Mouse (Mus musculus) right cerebral cortex, adult 2 months (tissue): ENCODE measurements at regions not wholly inside any gene's neighbourhood (a gene's known extent, or its start where the extent isn't known, plus 50 kb on each side); places are given as distances from the start of the nearest gene placed in this dataset.

Experiments
- DNase-seq, 2 experiments: peaks; one replicate each; pipeline ENCODE4 v3.0.0; 2021 to 2022; ENCODE audit warnings: low spot score in 2 of 2

DNA sequence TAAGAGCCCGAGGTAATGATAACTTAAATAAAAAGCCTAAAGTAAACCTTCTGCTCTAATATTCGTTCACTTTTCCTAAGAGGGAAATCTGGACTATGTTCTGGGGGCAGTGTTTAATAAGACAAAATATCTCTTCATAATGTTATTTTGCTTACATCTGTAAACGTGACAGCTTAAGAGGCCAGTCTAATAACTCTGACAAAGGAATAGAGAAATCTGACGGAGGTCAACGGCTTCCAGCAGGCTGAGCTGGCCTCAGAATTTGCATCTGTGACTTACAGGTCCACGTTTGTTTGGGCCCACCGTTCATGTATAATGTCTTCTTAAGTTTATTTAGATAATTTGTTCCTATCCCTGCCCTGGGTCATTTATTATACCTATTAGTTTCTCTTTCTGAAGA is 99.6 kb upstream of the Fam241a start:
- DNase-seq = no peak

DNA sequence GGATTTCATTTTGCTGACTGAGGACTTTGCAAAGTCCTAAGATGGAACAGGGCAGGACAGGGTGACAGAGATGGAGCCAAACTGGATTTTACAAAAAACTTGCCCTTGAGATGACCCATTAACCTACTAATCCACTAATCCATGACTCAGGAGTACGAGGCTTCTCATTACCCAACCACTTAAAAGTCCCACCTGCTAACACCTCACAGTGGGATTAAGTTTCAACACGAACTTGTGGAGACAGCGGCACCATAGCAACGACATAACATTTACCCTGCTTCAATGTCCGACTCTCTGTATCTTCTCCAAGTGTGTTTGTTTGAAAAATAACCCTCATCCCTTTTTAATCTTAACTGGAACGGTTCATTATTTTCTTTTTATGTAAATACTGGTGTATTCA is 91.5 kb upstream of the Fam241a start:
- no peak for DNase-seq

DNA sequence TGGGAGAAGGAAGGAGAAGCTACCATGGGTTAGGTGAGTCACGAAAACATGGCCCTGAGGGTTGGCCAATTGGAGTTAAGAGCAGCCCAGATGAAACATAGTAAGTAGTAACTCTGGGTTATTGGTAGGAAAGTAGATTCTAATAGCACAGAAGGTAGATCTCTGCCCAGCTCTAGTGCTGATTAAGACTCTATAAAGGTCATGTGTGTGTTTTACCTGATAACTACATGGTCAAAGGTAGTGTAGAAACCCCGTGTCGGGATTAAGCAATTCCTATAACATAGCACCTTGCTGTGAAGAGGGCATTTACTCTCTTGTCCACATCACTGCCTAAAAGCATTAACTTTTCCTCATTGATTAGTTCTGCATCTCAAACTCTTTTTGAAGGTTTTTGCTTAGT is 89.0 kb upstream of the Fam241a start:
- no peak for DNase-seq

DNA sequence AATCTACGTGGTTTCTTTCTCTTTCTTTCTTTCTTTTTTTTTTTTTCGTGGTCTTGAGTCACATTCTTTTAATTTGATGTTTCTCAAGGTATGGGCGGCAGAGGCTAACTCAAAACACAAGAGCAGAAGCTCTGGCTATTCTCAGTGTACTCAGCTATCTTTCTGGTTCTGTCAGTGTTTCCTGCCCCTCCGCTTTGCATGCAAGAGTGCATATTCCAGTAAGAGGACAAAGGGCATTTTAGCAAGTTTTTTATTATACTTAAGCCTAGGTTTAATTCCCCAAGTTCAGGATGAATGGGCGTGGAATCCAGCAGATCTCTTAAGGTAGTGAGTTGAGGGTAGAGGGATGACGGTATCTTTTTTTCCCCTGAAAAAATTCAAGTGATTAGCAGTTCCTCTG is 81.1 kb upstream of the Fam241a start:
- no peak for DNase-seq

DNA sequence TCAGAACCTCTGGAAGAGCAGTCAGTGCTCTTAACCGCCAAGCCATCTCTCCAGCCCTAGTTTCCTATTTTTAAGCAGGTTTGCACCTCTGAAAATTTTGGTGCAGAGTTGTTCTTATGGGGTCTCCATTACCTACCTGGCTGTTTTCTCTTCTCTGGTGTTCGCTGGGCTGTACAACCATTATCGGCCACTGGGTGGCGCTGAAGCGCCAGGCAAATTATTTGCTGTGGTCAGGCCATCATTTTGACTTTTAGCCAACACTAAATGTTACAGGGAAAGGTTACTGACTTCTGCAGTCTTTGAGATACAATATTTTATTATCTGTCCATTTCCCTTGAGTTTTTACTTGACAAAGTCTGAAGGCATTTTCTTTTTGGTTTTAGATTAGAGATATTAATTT is 74.8 kb upstream of the Fam241a start:
- DNase-seq = peak; percentile 70 to 73

DNA sequence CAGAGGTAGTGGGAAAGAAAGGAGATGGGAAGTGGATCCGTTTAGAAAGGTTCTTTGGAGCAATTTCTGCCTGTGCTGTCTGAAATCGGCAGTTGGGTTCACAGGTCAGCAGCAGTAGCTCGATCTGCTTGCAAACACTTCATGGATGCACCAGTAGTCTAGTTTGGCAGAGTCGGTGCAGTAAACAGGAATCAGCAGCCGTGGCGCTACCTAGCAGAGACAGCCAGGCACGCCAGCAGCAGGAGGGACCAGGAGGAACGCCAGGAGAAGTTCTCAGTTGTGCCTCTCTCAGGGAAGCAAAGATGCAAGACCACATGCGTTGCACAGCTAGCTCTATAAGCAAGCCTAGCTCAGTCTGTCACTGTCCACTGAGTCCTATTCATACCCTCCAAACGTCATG is 71.0 kb upstream of the Fam241a start:
- DNase-seq = no peak

DNA sequence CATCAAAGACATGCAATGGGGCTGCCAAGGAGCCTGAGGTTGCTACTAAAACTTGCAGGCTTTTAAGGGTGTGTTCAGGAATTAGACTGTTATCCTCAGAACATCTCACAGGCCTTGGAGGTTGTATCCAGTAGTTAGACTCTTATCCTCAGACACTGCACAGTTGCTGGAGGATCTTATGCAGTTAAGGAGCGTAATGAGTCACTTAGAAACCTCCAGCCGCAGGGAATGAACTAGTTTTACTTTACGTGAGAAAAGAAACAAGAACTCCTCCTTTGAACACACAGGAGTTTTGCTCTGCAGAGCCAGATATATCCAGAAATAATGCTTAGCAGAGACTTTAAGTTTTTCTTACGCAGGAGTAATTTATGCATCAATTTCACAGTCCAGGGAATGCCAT is 70.1 kb upstream of the Fam241a start:
- no peak for DNase-seq

DNA sequence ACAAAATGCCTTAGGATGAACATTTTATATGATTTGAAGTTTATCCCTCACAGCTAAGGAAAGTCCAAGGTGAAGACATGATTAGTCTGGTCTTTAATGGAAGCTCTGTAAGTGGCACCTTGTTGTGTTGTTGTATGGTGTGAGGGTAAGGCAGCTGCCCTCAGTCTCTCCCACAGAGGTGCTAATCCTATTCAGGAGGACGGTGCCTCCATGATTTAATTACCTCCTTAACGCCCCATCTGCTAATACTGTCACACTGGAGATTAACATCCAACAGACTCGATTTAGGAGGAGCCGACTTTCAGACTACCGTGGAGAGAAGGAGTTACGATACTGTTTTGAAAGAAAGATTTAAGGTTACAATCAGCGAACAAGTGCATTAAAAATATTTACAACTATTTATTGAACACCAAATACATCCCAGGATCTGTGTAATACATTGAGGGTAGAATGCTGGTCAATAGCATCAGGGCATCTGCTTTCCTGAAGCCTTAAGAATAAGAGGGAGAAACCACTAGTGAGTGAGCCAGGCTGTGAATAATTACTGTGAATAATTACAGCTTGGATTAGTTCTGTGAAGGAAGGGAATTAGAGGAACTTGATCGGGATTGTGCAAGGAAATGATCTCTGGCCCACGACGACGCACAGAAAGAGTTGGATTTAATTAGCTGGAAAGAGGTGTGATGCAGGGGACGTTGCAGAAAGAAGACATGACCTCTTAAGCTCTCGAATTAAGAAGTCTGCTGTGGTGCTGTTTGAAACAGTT is 63.0 kb upstream of the Fam241a start:
- DNase-seq = no peak

DNA sequence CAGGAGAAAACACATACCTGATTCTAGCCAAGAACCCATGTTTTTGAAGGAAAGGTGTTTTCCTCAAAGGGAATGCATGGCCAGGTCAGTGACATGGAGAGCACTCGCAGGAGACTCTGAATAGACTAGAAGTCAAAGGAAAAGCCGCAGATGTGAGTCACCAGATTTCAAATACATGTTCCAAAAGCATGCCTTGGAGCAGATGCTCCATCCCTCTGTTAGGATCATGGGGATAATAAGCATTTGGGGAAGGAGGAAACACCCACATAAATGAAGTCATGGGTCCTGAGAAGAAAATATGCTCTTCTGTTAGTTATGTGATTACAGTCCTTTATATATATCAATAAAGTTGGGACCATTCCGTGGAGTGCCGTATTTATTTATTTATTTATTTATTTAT is 58.7 kb upstream of the Fam241a start:
- no peak for DNase-seq

DNA sequence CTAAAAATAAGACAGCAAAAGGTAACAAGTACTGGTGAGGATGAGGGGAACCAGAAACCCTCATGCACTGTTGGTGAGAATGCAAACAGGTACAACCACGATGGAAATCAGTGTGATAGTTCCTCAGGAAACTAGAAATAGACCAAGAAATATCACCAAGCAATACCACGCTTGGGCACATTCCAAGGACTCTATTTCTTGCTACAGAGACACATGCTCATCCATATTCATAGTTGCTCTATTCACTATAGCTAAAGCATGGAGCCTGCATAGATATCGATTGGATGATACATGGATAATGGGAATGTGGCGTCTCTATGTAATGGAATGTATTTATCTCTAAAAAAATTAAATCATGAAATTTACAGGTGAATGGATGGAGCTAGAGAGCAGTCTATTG is 57.5 kb upstream of the Fam241a start:
- peak in 1 of 2 experiments; percentile 20 for DNase-seq

DNA sequence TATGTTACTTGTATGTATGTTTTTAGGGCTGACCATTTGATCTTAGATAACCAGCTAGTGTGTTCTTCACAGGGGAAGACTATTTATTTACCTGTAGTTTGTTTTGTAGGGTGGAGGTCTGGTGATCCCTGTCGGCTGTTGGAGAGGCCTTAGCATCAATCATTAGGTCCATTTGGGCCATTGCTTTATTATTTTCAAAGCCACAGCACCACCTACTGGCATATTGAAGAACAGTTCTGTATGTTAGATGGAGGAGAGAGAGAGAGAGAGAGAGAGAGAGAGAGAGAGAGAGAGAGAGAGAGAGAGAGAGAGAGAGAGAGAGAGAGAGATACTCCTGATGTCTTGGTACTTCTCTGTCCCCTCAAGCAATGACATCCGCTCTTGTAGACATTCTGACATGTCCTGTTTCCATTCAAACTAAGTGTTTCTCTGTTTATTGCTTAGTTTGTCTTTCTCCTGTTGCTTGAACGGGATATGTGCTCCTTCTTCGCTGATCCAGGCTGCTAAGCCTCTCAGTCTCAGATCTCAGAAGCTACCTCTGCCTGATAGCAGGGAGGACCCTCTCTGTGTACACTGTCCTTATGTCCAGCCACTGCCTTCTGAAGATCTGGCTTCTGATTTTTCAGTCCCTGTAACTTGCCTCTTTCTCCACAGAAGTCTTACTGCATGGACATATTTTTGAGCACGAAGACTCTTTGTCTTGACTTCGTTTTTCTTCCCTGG is 52.9 kb upstream of the Fam241a start:
- DNase-seq = peak; percentile 44 to 72

DNA sequence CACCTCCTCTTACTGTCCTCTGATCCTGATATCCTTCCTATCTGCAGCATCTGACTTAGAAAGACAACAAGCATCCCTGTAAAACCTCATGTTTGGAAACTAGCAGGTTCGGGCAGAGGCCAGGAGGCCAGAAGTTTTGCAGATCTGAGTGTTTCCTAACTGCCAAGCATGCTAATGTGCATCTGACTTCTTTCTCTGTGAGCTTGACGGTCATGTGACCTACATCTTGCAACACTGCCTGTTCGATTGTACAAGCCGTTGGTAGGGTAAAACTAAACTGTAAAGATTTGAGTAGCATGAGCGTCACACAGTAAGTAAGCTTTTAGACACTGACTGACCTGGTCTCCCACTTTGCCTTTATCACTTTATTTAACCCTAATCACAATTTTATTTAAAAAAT is 52.2 kb upstream of the Fam241a start:
- DNase-seq = no peak
